Mouse (Mus musculus) embryonic facial prominence, embryonic 14.5 days (tissue): ENCODE measurements around the gene Ier5. TPM values are rescaled to one million over a fixed set of nuclear protein-coding genes. Genes with fewer than 3 reads are reported as not detected.

Experiments
- ATAC-seq: fragments of 200-750 bp; cut with Nextera tagmentation; 2 replicates; pipeline ENCODE4 v1.8.0; 2017; ENCODE audit warnings: low read depth, moderate number of reproducible peaks, moderate TSS enrichment
- DNase-seq: peaks from one replicate; pipeline ENCODE4 v3.0.0-alpha.2; 2015; ENCODE audit warnings: low spot score
- H3K27ac ChIP-seq: fragments of 300-500 bp; sonication (generic); replicated peaks from 2 replicates; pipeline ENCODE4 v1.5.1; 2014; ENCODE audit warnings: low read depth, mild to moderate bottlenecking, low read length, moderate library complexity
- H3K27me3 ChIP-seq: fragments of 300-500 bp; sonication (generic); replicated peaks from 2 replicates; pipeline ENCODE4 v1.6.1; 2014; ENCODE audit warnings: low read length; ENCODE audit not compliant: control insufficient read depth, insufficient read depth
- H3K36me3 ChIP-seq: fragments of 300-500 bp; sonication (generic); 2 replicates; pipeline ENCODE4 v1.6.1; 2014; ENCODE audit warnings: low read length, mixed read lengths; ENCODE audit not compliant: control insufficient read depth, insufficient read depth
- H3K4me1 ChIP-seq: fragments of 300-500 bp; sonication (generic); 2 replicates; pipeline ENCODE4 v1.6.1; 2014; ENCODE audit warnings: antibody characterized with exemption, low read length; ENCODE audit not compliant: control insufficient read depth, insufficient read depth
- H3K4me2 ChIP-seq: fragments of 300-500 bp; sonication (generic); 2 replicates; pipeline ENCODE4 v1.6.1; 2014; ENCODE audit warnings: low read depth, mild to moderate bottlenecking, low read length, moderate library complexity, mixed read lengths
- H3K4me3 ChIP-seq: fragments of 300-500 bp; sonication (generic); 2 replicates; pipeline ENCODE4 v1.5.1; 2014; ENCODE audit warnings: low read depth, mild to moderate bottlenecking, low read length
- H3K9ac ChIP-seq: fragments of 300-500 bp; sonication (generic); 2 replicates; pipeline ENCODE4 v1.6.1; 2014; ENCODE audit warnings: low read depth, mild to moderate bottlenecking, low read length, moderate library complexity, mixed read lengths
- H3K9me3 ChIP-seq: fragments of 300-500 bp; sonication (generic); 2 replicates; pipeline ENCODE4 v1.6.1; 2016; ENCODE audit warnings: low read length; ENCODE audit not compliant: control insufficient read depth
- WGBS: fragments of 180-500 bp; shearing (Covaris S2); extraction: QIAGEN DNeasy Blood & Tissue Kit; methylation state at CpG from one replicate; pipeline ENCODE4 v1.1.7; 2014; 5-methylcytosine and 5-hydroxymethylcytosine counted together
- polyA plus RNA-seq: library from polyadenylated mRNA; unstranded; fragments of >200 nt; fragmentation: Nextera tagmentation; extraction: Ambion mirVana; gene quantifications from 2 replicates; pipeline ENCODE4 v1.2.1, GENCODE M21; 2014

Gene Ier5
- polyA plus RNA-seq, 1 experiment from 2014 or later, result 11.0 TPM

- DNase-seq (peak; percentile 32), ATAC-seq (no peak)
- no peaks in the 10 kb centered on the region for H3K27me3 ChIP-seq
- peak overlapping the region; percentile 99 for H3K4me3 ChIP-seq
- H3K36me3 ChIP-seq, result no peaks in the 10 kb centered on the region
- H3K27ac ChIP-seq, result peak overlapping the region; percentile 90
- no peaks in the 10 kb centered on the region for H3K9me3 ChIP-seq
- peak overlapping the region; percentile 79 for H3K4me2 ChIP-seq
- H3K9ac ChIP-seq, result peak overlapping the region; percentile 97
- 29% methylated on average over 6 of the region's 6 CpGs for WGBS
- H3K4me1 ChIP-seq, result peaks cover 35% of the 10 kb centered on the region
Measured at GRCm38 (mm10) chr1:155097354-155097753, 2.1 kb downstream of the Ier5 start.

GRCm38 (mm10) chr1:155096620-155097261, 2.7 kb downstream of the Ier5 start:
- WGBS, result 70% methylated on average over 4 of the region's 4 CpGs

DNA sequence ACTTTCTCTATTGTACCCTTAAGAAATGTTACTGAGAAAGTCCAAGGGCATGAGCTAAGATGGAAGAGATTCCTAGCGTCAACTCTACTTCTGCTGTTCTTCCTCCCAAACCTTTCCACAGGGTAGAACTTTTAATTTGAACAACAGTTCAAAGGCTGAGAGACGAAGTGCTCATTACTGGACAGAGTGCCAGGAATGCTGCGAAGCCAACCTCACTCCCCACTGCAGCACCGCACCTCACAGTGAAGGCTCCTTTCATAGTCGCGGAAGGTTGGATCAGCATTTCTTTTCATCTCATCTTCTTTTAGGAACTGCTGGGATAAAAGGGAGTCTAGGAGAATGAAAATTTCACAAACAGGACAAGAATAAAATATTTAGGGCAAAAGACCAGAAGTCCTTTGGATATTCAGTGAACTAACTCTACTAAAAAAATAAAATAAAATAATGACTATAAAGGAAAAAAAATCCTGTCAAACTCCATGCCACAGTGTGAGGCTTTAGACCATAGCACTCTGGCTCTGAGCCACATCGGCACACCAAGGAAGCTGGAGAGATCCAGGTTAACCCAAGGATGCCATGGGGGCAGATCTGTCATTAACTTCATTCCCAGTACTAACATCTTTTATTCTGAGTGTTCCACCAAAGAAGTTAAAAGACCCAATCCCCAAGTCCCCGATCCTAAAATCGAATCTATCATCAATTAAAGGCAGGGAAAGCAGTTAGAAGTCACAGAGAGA, 5.3 kb downstream of the Ier5 start:
- H3K9me3 ChIP-seq, result no peaks in the 10 kb centered on the region
- peaks cover 62% of the 10 kb centered on the region for H3K4me1 ChIP-seq
- H3K4me2 ChIP-seq, result no peak overlapping the region
- H3K36me3 ChIP-seq, result no peaks in the 10 kb centered on the region
- WGBS, result 49% methylated on average over 9 of the region's 9 CpGs
- H3K4me3 ChIP-seq, result no peak overlapping the region
- peak overlapping the region; percentile 79 for H3K27ac ChIP-seq
- ATAC-seq, result no peak
- no peak for DNase-seq
- H3K9ac ChIP-seq, result no peak overlapping the region
- H3K27me3 ChIP-seq, result no peaks in the 10 kb centered on the region

More at GRCm38 (mm10) chr1:155096620-155097261, 2.7 kb downstream of the Ier5 start:
- H3K27ac ChIP-seq, result no peak overlapping the region
- H3K9ac ChIP-seq, result peak overlapping the region; percentile 97; the same call in 1 of the 2 replicates
- H3K9me3 ChIP-seq, result no peaks in the 10 kb centered on the region
- DNase-seq (no peak), ATAC-seq (no peak)
- peaks cover 41% of the 10 kb centered on the region for H3K4me1 ChIP-seq
- H3K36me3 ChIP-seq, result no peaks in the 10 kb centered on the region
- peak overlapping the region; percentile 99 for H3K4me3 ChIP-seq
- H3K27me3 ChIP-seq, result no peaks in the 10 kb centered on the region
- peak overlapping the region; percentile 79 for H3K4me2 ChIP-seq

DNA sequence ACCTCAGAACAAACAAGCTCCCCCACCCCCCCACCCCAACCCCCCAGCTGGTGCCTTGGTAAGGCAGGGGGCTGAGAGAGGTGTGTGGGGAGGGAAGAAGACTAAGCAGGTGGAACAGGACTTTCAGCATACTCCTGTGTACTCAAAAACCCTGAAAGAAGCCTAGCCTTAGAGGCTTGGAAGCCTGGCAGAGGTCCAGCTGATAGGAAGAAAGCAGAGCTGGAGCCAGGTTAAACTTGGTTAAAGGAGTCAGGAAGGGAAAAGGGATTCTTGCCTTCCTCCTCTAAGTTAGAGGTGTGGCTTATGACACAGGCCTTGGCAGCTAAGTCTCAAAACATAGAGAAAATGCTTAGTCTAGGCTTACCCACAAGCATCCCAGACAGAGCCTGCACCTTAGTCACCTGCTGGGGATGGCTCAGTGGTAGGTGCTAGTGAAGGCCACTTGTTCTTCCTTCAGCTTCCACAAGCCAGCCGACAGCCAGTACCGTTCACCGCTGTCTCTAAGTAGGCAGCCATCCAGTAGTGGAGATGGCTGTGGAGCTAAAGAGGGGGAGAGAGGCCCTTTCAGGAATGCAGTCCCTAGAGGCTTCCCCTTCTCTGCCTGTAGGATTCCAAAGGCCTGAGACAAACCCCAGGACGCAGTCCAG, 6.2 kb downstream of the Ier5 start:
- DNase-seq (peak; percentile 89), ATAC-seq (peak; percentile 56)
- H3K4me1 ChIP-seq, result peaks cover 63% of the 10 kb centered on the region
- H3K4me2 ChIP-seq, result no peak overlapping the region
- H3K27me3 ChIP-seq, result no peaks in the 10 kb centered on the region
- no peaks in the 10 kb centered on the region for H3K9me3 ChIP-seq
- peak overlapping the region; percentile 79 for H3K27ac ChIP-seq
- H3K36me3 ChIP-seq, result no peaks in the 10 kb centered on the region
- H3K9ac ChIP-seq, result no peak overlapping the region
- H3K4me3 ChIP-seq, result no peak overlapping the region
- 25% methylated on average over 4 of the region's 4 CpGs for WGBS

DNA sequence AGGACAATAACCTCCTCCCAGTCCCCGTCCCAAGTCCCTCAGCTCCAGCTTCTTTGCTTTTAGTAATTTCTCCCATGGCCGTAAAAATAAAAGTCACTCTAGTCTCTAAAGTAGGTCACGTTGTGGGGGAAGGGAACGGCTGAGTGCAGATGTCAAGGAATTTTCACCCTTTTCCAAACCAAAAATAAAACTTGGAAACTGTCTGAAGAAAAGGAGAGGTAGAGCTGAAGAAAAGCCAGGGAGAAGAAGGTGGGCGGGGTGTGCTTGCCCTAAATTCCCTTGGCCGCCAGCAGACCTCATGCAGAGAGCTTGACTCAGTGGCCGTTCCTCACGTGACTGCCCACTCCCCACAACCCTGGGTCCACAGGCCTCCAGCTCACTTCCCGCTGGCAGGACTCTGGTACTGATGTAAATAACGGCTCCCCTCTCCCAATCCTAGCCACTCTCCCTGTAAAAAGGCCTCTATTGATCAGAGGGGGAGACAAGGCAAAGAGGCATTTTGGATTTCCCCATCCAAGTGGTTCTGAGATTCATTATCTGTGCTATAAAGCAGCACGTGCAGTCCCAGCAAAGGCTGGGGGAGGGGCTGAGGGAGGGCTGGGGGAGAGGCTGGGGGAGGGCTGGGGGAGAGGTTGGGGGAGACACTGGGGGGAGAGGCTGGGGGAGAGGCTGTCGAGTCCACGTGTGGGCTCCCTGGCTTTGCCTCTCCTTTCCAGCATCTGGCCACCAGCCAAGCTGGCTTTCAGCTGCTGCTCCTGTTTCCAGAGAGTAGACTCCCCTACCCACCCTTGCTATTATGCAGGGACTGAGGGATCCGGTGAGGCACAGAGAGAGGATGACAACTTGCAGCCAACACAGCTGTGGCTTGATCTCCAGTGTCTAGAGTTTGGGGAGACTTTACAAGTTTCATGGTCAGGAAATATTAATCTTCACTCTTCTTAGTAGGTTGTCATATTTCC, 7.3 kb downstream of the Ier5 start:
- peak; percentile 77 for ATAC-seq
- peaks cover 58% of the 10 kb centered on the region for H3K4me1 ChIP-seq
- H3K9ac ChIP-seq, result no peak overlapping the region
- peak overlapping the region; percentile 79 for H3K27ac ChIP-seq
- peak; percentile 95 for DNase-seq
- no peaks in the 10 kb centered on the region for H3K36me3 ChIP-seq
- no peaks in the 10 kb centered on the region for H3K9me3 ChIP-seq
- H3K4me3 ChIP-seq, result no peak overlapping the region
- WGBS, result 18% methylated on average over 14 of the region's 14 CpGs
- H3K27me3 ChIP-seq, result no peaks in the 10 kb centered on the region
- H3K4me2 ChIP-seq, result peak overlapping the region; percentile 26

DNA sequence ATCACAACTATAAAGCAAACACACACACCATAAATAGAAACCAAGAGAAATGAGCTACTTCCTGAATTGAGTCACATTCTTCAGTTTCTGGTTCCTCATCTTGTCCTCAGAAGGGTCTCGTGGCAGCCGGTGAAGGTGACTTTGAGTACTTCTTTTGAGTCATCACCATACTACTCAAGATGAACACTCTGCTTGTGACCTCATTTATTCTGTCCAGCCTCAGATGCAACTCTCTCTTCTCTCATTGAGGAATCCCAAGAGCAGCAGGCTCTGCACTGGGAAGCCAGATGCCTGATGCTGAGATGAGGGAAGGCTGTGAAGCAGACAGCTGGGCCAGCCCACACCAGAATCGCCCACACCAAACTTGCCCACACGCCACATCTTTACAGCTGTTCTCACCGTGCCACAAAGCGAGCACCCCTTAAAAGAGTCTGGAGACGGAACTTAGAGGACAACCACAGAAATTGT, 8.0 kb downstream of the Ier5 start:
- Histone ChIP-seq H3K27ac (peak overlapping the region; percentile 79), H3K9me3 (no peaks in the 10 kb centered on the region), H3K4me2 (no peak overlapping the region; the same call in 1 of the 2 replicates), H3K27me3 (no peaks in the 10 kb centered on the region), H3K36me3 (no peaks in the 10 kb centered on the region), H3K9ac (no peak overlapping the region), H3K4me3 (no peak overlapping the region), H3K4me1 (peaks cover 58% of the 10 kb centered on the region)
- DNase-seq, result peak; percentile 21
- 50% methylated on average over 7 of the region's 7 CpGs for WGBS
- ATAC-seq, result no peak

DNA sequence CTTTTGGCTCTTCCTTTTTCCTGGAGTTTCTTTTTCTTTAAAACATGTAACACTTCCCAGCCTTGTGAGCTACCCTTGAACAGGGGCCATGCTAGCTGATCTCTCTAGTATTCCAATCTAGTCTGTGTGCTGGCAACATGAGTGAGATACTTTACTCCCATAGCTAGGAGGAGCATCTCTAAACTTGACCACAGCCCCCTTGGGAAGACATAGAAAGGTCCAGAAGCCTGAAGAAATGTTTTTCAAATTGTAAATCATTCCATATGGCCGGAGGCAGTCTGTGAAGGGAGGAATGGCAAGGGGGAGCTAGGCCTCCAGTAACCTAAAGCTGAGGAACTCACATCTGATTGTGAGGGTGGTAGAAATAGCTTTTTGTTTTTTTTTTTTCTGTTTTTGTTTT, 8.7 kb downstream of the Ier5 start:
- ATAC-seq, result no peak
- Histone ChIP-seq H3K27me3 (no peaks in the 10 kb centered on the region), H3K9me3 (no peaks in the 10 kb centered on the region), H3K4me2 (no peak overlapping the region), H3K36me3 (no peaks in the 10 kb centered on the region), H3K9ac (no peak overlapping the region), H3K4me3 (no peak overlapping the region), H3K4me1 (peaks cover 60% of the 10 kb centered on the region), H3K27ac (peak overlapping the region; percentile 79; the same call in 1 of the 2 replicates)
- WGBS, result 57% methylated on average over 1 of the region's 1 CpGs
- DNase-seq, result peak; percentile 68

DNA sequence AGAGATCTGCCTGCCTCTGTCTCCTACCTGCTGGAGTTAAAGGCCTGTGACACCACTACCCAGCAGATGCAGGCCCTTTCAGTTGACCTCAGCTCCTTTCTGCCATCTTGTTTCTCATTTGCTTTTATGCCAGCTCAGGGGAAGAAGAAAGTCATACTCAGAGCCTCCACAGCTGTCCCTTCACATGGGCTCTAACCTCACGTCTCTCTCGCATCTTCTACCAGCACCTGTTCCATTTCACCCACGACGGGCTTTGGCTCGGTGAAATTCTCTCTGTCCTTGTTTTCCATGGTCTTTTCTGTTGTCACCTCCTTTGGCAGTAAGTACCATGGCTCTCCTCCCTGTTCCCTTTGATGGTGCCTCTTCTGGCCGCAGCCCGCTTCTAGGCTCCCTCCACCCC, 9.1 kb downstream of the Ier5 start:
- no peak for ATAC-seq
- Histone ChIP-seq H3K4me1 (peaks cover 60% of the 10 kb centered on the region), H3K4me3 (no peak overlapping the region), H3K9me3 (no peaks in the 10 kb centered on the region), H3K4me2 (no peak overlapping the region), H3K27ac (peak overlapping the region; percentile 60; the same call in 1 of the 2 replicates), H3K9ac (no peak overlapping the region), H3K27me3 (no peaks in the 10 kb centered on the region), H3K36me3 (no peaks in the 10 kb centered on the region)
- DNase-seq, result no peak
- WGBS, result 78% methylated on average over 7 of the region's 7 CpGs
